Mouse (Mus musculus) adrenal gland, adult 10 weeks (tissue): ENCODE measurements around the gene Zfp952. TPM values are rescaled to one million over a fixed set of nuclear protein-coding genes. Genes with fewer than 3 reads are reported as not detected.

Source experiments
- polyA plus RNA-seq: library from polyadenylated mRNA; stranded (reverse); fragments of 350-450 nt; fragmentation: Illumina TruSeq; extraction: RNeasy Lipid Tissue Mini Kit (QIAGEN cat#74804); gene quantifications from one replicate; pipeline ENCODE4 v1.2.3, GENCODE M21; 2014; ENCODE audit warnings: low read depth, low replicate concordance

The Zfp952 gene
- 32.1 TPM for polyA plus RNA-seq

GRCm38 (mm10) chr17:32992699-32993474 lies at the start of gene Zfp952:
Gene Zfp952 (plus strand): TSS chr17:32993129.

GRCm38 (mm10) chr17:32947215-32947914 lies 45.6 kb upstream of the Zfp952 start, which contains the start of gene Cyp4f13:
Gene Cyp4f13 (minus strand): TSS chr17:32947402.

GRCm38 (mm10) chr17:32965623-32966290 lies 27.2 kb upstream of the Zfp952 start, which contains the start of gene Zfp472:
Gene Zfp472 (plus strand): TSS chr17:32965814.

GRCm38 (mm10) chr17:33032900-33033891 lies 40.3 kb downstream of the Zfp952 start, which contains the start of gene Zfp763:
Gene Zfp763 (minus strand): TSS chr17:33033402.

Other genes starting within 250 kb of the Zfp952 start
- 81.4 TPM for gene Zfp871, start 204.8 kb upstream of the Zfp952 start, polyA plus RNA-seq
- gene Zfp811, start 183.2 kb upstream of the Zfp952 start, polyA plus RNA-seq = 1.3 TPM
- gene Zfp799, start 162.9 kb upstream of the Zfp952 start, polyA plus RNA-seq = 20.1 TPM
- gene Zfp870, start 101.5 kb upstream of the Zfp952 start, polyA plus RNA-seq = 12.6 TPM
- 4.2 TPM for gene Cyp4f14, start 75.8 kb upstream of the Zfp952 start, polyA plus RNA-seq
- 14.3 TPM for gene Cyp4f13, start 45.7 kb upstream of the Zfp952 start, polyA plus RNA-seq
- 15.9 TPM for gene Zfp472, start 27.3 kb upstream of the Zfp952 start, polyA plus RNA-seq
- 23.7 TPM for gene Zfp763, start 40.3 kb downstream of the Zfp952 start, polyA plus RNA-seq
- not detected for gene 4921501E09Rik, start 74.9 kb downstream of the Zfp952 start, polyA plus RNA-seq
- 25.1 TPM for gene Zfp563, start 96.2 kb downstream of the Zfp952 start, polyA plus RNA-seq
- not detected for gene Morc2b, start 146.6 kb downstream of the Zfp952 start, polyA plus RNA-seq
- gene Olfr55, start 175.3 kb downstream of the Zfp952 start, polyA plus RNA-seq = not detected
- not detected for gene Olfr239, start 198.2 kb downstream of the Zfp952 start, polyA plus RNA-seq
- not detected for gene Olfr1564, start 228.6 kb downstream of the Zfp952 start, polyA plus RNA-seq